Mouse (Mus musculus): Measurements from ENCODE around the gene S1pr5.

DNA sequence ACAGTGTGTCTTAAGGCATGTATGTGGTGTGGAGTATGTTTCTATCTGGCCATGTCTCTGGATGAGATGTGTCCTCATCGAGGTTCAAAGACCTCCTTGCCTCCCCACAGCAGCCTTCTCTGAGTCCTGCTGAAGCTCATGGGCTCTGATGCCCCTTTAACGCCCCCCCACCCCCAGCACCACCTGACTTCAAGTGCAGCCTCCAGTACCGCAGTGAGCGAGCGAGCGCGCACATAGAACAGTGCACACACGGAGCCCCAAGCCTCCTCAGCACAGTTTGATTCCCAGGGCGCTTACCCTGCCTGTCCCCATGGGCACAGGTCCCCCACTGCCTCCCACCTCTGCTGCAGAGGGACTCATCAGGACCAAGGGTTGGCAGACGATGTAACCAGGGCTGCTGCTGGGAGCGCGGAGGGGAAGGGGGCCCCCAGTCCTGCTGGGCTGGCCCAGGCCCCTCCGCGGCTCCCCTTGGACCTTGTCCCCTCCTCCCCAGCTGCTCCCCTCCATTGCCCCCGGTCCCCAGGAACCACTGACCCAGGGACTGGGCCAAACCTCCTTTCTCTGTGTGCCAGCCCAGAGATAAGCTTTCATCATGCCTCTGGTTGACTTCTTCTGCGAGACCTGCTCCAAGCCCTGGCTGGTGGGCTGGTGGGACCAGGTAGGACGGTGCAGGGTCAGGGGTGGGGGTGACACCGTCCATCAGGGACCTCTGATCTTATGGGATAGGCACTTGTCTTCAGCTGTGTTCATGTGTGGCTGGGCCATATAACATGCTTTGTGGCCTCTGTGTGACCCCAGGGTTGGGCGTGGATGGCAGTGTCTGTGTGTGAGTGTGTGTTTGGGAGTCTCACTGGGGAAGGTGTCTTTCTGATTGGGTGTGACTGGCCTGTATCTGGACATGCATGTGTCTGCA, 51.5 kb downstream of the S1pr5 start:
- TF ChIP-seq CTCF (conservative IDR thresholded peaks at IDR 0.05 in 1 of 2, IDR thresholded peaks at IDR 0.05 in 1 of 2; ENCODE audit: low read depth in 2 of 2, low read length in 2 of 2) (no peak), CHD1 (IDR thresholded peaks at IDR 0.05; ENCODE audit: low read depth, low read length) (no peak), MAZ (IDR thresholded peaks at IDR 0.05; ENCODE audit: low read depth, low read length) (no peak), NELFE (IDR thresholded peaks at IDR 0.05; ENCODE audit: low read depth, low read length) (no peak), EP300 (IDR thresholded peaks at IDR 0.05; ENCODE audit: low read length) (no peak), BHLHE40 (IDR thresholded peaks at IDR 0.05; ENCODE audit: low read depth, low read length) (no peak), POLR2A (IDR thresholded peaks at IDR 0.05; ENCODE audit: low read depth, low read length) (no peak), USF2 (conservative IDR thresholded peaks at IDR 0.05; ENCODE audit: low read depth, low read length) (no peak), USF1 (IDR thresholded peaks at IDR 0.05; ENCODE audit: low read depth, low read length) (no peak), MXI1 (IDR thresholded peaks at IDR 0.05; ENCODE audit: low read depth, low read length) (no peak), ELF1 (IDR thresholded peaks at IDR 0.05; ENCODE audit: low read depth, low read length) (no peak), ZNF384 (IDR thresholded peaks at IDR 0.05; ENCODE audit: low read depth, low read length) (no peak)

Data from CH12.LX (cell line).